Mouse (Mus musculus) liver, embryonic 14.5 days (tissue): ENCODE data around the gene Helt. TPM values are rescaled to one million over a fixed set of nuclear protein-coding genes. Genes with fewer than 3 reads are reported as not detected.

ENCODE experiments used
- ATAC-seq: fragments of 200-750 bp; cut with Nextera tagmentation; 2 replicates; pipeline ENCODE4 v1.8.0; 2017; ENCODE audit warnings: moderate number of reproducible peaks, mild to moderate bottlenecking, moderate library complexity; ENCODE audit not compliant: insufficient read depth
- DNase-seq, 3 experiments: peaks; one replicate each; pipeline ENCODE4 v3.0.0-alpha.2; 2012 to 2013; ENCODE audit warnings: low read depth in 3 of 3, low spot score in 3 of 3
- H3K27ac ChIP-seq: fragments of 300-500 bp; sonication (generic); 2 replicates; pipeline ENCODE4 v1.5.1; 2014; ENCODE audit warnings: moderate library complexity, mild to moderate bottlenecking, control low read depth, inconsistent platforms
- H3K27me3 ChIP-seq: fragments of 300-500 bp; sonication (generic); 2 replicates; pipeline ENCODE4 v1.6.1; 2014; ENCODE audit warnings: mild to moderate bottlenecking, low read length, moderate library complexity; ENCODE audit not compliant: control insufficient read depth, insufficient read depth
- H3K36me3 ChIP-seq: fragments of 300-500 bp; sonication (generic); replicated peaks from 2 replicates; pipeline ENCODE4 v1.6.1; 2014; ENCODE audit warnings: low read depth; ENCODE audit not compliant: control insufficient read depth, insufficient read depth
- H3K4me1 ChIP-seq, 2 experiments: fragments of 200-500 bp in 1 of 2; fragments of 300-500 bp in 1 of 2; sonication (generic) in 1 of 2; replicated peaks; 2 replicates each; pipeline ENCODE4 v1.6.1; 2012 to 2014; ENCODE audit warnings: antibody characterized with exemption in 1 of 2, inconsistent platforms in 1 of 2, low read length in 1 of 2; ENCODE audit not compliant: control insufficient read depth in 2 of 2, insufficient read depth in 2 of 2
- H3K4me2 ChIP-seq: fragments of 300-500 bp; sonication (generic); 2 replicates; pipeline ENCODE4 v1.6.1; 2014; ENCODE audit warnings: low read depth, mild to moderate bottlenecking, control low read depth, moderate library complexity
- H3K4me3 ChIP-seq, 2 experiments: fragments of 200-500 bp in 1 of 2; fragments of 300-500 bp in 1 of 2; sonication (generic) in 1 of 2; 2 replicates each; pipeline ENCODE4 v1.5.1; 2012 to 2014; ENCODE audit warnings: low read depth in 2 of 2, low read length in 2 of 2, mild to moderate bottlenecking in 2 of 2, control low read depth in 1 of 2, inconsistent platforms in 1 of 2, moderate library complexity in 1 of 2; ENCODE audit not compliant: insufficient read depth in 1 of 2
- H3K9ac ChIP-seq: fragments of 300-500 bp; sonication (generic); replicated peaks from 2 replicates; pipeline ENCODE4 v1.6.1; 2014; ENCODE audit warnings: mild to moderate bottlenecking, control low read depth, moderate library complexity
- H3K9me3 ChIP-seq: fragments of 300-500 bp; sonication (generic); 2 replicates; pipeline ENCODE4 v1.6.1; 2016; ENCODE audit warnings: low read length, mixed read lengths; ENCODE audit not compliant: control insufficient read depth
- CTCF ChIP-seq: IDR thresholded peaks from 2 replicates; pipeline ENCODE4 v1.5.1; 2016; ENCODE audit warnings: antibody characterized with exemption, low read depth, control low read depth
- EP300 ChIP-seq: IDR thresholded peaks from 2 replicates; pipeline ENCODE4 v1.6.1; 2016; ENCODE audit warnings: antibody characterized with exemption, low read depth
- WGBS: fragments of 180-500 bp; shearing (Covaris S2); extraction: QIAGEN DNeasy Blood & Tissue Kit; methylation state at CpG from one replicate; pipeline ENCODE4 v1.1.7; 2014; ENCODE audit not compliant: insufficient replicate concordance; 5-methylcytosine and 5-hydroxymethylcytosine counted together
- polyA plus RNA-seq, 2 experiments: library from polyadenylated mRNA; depleted of rRNA in 1 of 2; stranded (reverse) in 1 of 2; unstranded in 1 of 2; fragments of >200 nt; fragmentation: Nextera tagmentation in 1 of 2; extraction: Ambion mirVana in 1 of 2; gene quantifications; 2 replicates each; pipeline versions ENCODE4 v1.2.1 to v1.2.3; 2012 to 2014

Helt gene
- polyA plus RNA-seq (2012; rRNA removed) (not detected in 2 replicates), polyA plus RNA-seq (2014; fragmentation: Nextera tagmentation; extraction: Ambion mirVana) (not detected in 2 replicates)

- 1% methylated on average over 50 of the region's 50 CpGs for WGBS
- no peaks in the 10 kb centered on the region for H3K9me3 ChIP-seq
- H3K27ac ChIP-seq: no peak within 1 kb of the TSS
- no peak within 1 kb of the TSS for H3K9ac ChIP-seq
- ATAC-seq: no peak
- H3K36me3 ChIP-seq: no peaks in the 10 kb centered on the region
- no peak within 1 kb of the TSS for H3K4me2 ChIP-seq
- DNase-seq: no peak
- no peak within 1 kb of the TSS for H3K4me3 ChIP-seq
- TF ChIP-seq EP300 (no peak), CTCF (no peak)
- no peaks in the 10 kb centered on the region for H3K4me1 ChIP-seq
- H3K27me3 ChIP-seq: peaks cover 69% of the 10 kb centered on the region
Observed at GRCm38 (mm10) chr8:46294181-46294892, at the start of gene Helt. TSS of gene Helt (minus strand) at chr8:46294671.

- H3K9ac ChIP-seq: no peak overlapping the region
- no peaks in the 10 kb centered on the region for H3K27me3 ChIP-seq
- no peaks in the 10 kb centered on the region for H3K4me1 ChIP-seq
- WGBS: 68% methylated on average over 13 of the region's 13 CpGs
- no peak overlapping the region for H3K4me3 ChIP-seq
- H3K27ac ChIP-seq: no peak overlapping the region
- ATAC-seq (no peak), DNase-seq (no peak)
- H3K9me3 ChIP-seq: no peaks in the 10 kb centered on the region
- no peak for TF ChIP-seq EP300
- TF ChIP-seq CTCF: no peak
- no peak overlapping the region for H3K4me2 ChIP-seq
- H3K36me3 ChIP-seq: no peaks in the 10 kb centered on the region
Observed at GRCm38 (mm10) chr8:46342272-46342671, 47.8 kb upstream of the Helt start.

- 64% methylated on average over 14 of the region's 14 CpGs for WGBS
- Histone ChIP-seq H3K27me3 (no peaks in the 10 kb centered on the region), H3K27ac (no peak overlapping the region), H3K4me2 (no peak overlapping the region), H3K4me1 (no peaks in the 10 kb centered on the region), H3K9me3 (no peaks in the 10 kb centered on the region), H3K4me3 (no peak overlapping the region), H3K9ac (no peak overlapping the region), H3K36me3 (no peaks in the 10 kb centered on the region)
- TF ChIP-seq CTCF (no peak), EP300 (no peak)
- ATAC-seq (no peak), DNase-seq (no peak)
Observed at GRCm38 (mm10) chr8:46340381-46341273, 46.2 kb upstream of the Helt start.

- Histone ChIP-seq H3K9me3 (no peaks in the 10 kb centered on the region), H3K36me3 (no peaks in the 10 kb centered on the region), H3K4me3 (no peak overlapping the region), H3K9ac (no peak overlapping the region), H3K27ac (no peak overlapping the region), H3K27me3 (no peaks in the 10 kb centered on the region), H3K4me2 (no peak overlapping the region), H3K4me1 (no peaks in the 10 kb centered on the region)
- TF ChIP-seq CTCF: no peak
- no peak for TF ChIP-seq EP300
- 69% methylated on average over 5 of the region's 5 CpGs for WGBS
- DNase-seq: no peak
- ATAC-seq: no peak
Observed at GRCm38 (mm10) chr8:46339317-46339716, 44.8 kb upstream of the Helt start.

- no peak for DNase-seq
- no peak overlapping the region for H3K4me2 ChIP-seq
- H3K9ac ChIP-seq: no peak overlapping the region
- H3K4me1 ChIP-seq: no peaks in the 10 kb centered on the region
- no peak overlapping the region for H3K27ac ChIP-seq
- ATAC-seq: no peak
- WGBS: 65% methylated on average over 8 of the region's 8 CpGs
- no peaks in the 10 kb centered on the region for H3K27me3 ChIP-seq
- no peaks in the 10 kb centered on the region for H3K9me3 ChIP-seq
- TF ChIP-seq EP300: no peak
- no peak for TF ChIP-seq CTCF
- no peaks in the 10 kb centered on the region for H3K36me3 ChIP-seq
- H3K4me3 ChIP-seq: no peak overlapping the region
Observed at GRCm38 (mm10) chr8:46336351-46336750, 41.9 kb upstream of the Helt start.
